Mouse (Mus musculus) limb, embryonic 10.5 days (tissue): ENCODE data around the gene Gadl1. TPM values are rescaled to one million over a fixed set of nuclear protein-coding genes. Genes with fewer than 3 reads are reported as not detected.

Source experiments
- DNase-seq: peaks from one replicate; pipeline ENCODE4 v3.0.0-alpha.2; 2017; ENCODE audit warnings: low spot score
- H3K27ac ChIP-seq: fragments of 300-500 bp; sonication (generic); 2 replicates; pipeline ENCODE4 v1.5.1; 2016; ENCODE audit warnings: mild to moderate bottlenecking
- H3K27me3 ChIP-seq: fragments of 300-500 bp; sonication (generic); 2 replicates; pipeline ENCODE4 v1.6.1; 2016; ENCODE audit warnings: low read depth, mild to moderate bottlenecking; ENCODE audit not compliant: poor library complexity, severe bottlenecking
- H3K36me3 ChIP-seq: fragments of 300-500 bp; sonication (generic); 2 replicates; pipeline ENCODE4 v1.6.1; 2016; ENCODE audit warnings: mild to moderate bottlenecking, moderate library complexity
- H3K4me1 ChIP-seq: fragments of 300-500 bp; sonication (generic); 2 replicates; pipeline ENCODE4 v1.6.1; 2016
- H3K4me3 ChIP-seq: fragments of 300-500 bp; sonication (generic); 2 replicates; pipeline ENCODE4 v1.5.1; 2016; ENCODE audit warnings: mild to moderate bottlenecking, moderate library complexity
- H3K9me3 ChIP-seq: fragments of 300-500 bp; sonication (generic); replicated peaks from 2 replicates; pipeline ENCODE4 v1.6.1; 2016; ENCODE audit warnings: mild to moderate bottlenecking
- WGBS: fragments of 180-500 bp; shearing (Covaris S2); methylation state at CpG from one replicate; pipeline ENCODE4 v1.1.7; 2016; 5-methylcytosine and 5-hydroxymethylcytosine counted together
- polyA plus RNA-seq: library from polyadenylated mRNA; unstranded; fragments of >200 nt; fragmentation: Nextera tagmentation; extraction: Ambion mirVana; gene quantifications from 2 replicates; pipeline ENCODE4 v1.2.1, GENCODE M21; 2016

The Gadl1 gene
- polyA plus RNA-seq, 1 experiment from 2014 or later, result 0.31 TPM

DNA sequence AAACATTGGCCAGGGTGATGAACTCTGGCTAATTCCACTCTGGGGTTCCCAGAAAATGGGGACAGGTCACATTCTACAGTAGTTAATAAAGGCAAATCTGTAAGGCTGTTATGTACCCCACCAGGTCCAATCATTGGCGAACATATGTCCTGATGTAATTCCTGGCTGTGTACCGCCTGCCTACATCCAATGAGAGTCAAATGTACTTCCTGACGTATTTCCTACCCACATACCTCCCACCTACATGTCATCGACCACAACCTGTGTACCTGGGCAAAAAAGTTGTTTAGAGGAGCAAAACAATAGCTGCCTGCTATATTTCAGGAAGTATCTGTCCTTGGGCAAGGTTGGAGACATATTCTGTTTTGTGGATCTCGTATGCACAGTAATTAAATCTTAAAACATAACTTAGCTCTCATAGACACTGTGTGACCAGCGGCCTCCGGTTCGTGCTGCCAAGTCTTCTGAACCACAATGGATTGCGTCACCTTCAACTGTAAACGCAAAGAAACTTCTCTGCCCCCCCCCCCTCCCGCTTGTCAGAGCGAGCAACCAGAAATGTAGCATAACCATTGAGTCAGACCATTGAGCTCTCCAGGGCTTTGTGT, 175.2 kb downstream of the Gadl1 start:
- no peak for DNase-seq
- H3K4me3 ChIP-seq, result no peak overlapping the region
- no peaks in the 10 kb centered on the region for H3K27me3 ChIP-seq
- peaks cover 4% of the 10 kb centered on the region for H3K36me3 ChIP-seq
- no peaks in the 10 kb centered on the region for H3K9me3 ChIP-seq
- no peaks in the 10 kb centered on the region for H3K4me1 ChIP-seq
- H3K27ac ChIP-seq, result no peak overlapping the region
- 92% methylated on average over 12 of the region's 12 CpGs for WGBS

DNA sequence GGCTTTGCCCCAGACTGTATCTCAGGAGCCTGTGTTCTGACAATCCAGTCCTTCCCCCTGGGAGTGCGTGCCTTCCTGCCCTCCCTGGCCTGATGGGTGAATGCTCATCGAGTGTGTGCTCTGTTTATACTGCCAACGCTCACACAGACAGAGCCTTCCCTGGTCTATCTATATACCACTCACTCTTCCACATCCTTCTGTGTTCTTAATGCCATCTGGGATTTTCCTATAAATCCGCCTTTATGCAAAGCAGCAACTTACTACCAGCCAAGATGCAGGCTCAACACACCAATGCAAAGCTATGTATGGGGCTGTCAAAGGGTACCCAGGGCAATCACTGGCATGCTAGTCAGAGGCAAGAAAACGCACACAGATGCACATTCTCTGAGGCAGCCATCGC, 176.7 kb downstream of the Gadl1 start:
- WGBS, result 87% methylated on average over 6 of the region's 6 CpGs
- Histone ChIP-seq H3K27ac (no peak overlapping the region), H3K4me3 (no peak overlapping the region), H3K9me3 (no peaks in the 10 kb centered on the region), H3K4me1 (no peaks in the 10 kb centered on the region), H3K36me3 (peaks cover 19% of the 10 kb centered on the region), H3K27me3 (no peaks in the 10 kb centered on the region)
- DNase-seq, result no peak

DNA sequence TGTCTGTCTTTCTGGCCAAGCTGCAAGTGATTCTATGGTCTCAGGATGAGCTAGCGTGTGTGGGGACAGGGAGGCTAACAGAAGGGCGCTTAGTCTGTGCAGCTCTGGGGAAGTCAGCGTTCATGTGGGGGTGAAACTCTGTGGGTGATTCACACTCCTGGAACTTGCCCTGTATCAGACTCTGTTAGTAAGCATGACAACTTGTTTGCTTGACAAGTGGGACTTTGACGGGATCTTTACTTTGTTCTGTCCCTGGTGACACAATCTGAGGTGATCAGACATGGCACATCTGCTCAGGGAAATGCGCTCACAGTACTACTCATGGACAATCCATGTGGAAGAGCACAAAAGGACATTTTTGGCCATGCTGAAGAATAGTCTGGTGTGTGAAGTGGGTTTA, 178.0 kb downstream of the Gadl1 start:
- peaks cover 6% of the 10 kb centered on the region for H3K4me1 ChIP-seq
- no peak overlapping the region for H3K27ac ChIP-seq
- no peaks in the 10 kb centered on the region for H3K9me3 ChIP-seq
- WGBS, result 96% methylated on average over 5 of the region's 5 CpGs
- no peak overlapping the region for H3K4me3 ChIP-seq
- DNase-seq, result no peak
- peaks cover 22% of the 10 kb centered on the region for H3K36me3 ChIP-seq
- no peaks in the 10 kb centered on the region for H3K27me3 ChIP-seq

DNA sequence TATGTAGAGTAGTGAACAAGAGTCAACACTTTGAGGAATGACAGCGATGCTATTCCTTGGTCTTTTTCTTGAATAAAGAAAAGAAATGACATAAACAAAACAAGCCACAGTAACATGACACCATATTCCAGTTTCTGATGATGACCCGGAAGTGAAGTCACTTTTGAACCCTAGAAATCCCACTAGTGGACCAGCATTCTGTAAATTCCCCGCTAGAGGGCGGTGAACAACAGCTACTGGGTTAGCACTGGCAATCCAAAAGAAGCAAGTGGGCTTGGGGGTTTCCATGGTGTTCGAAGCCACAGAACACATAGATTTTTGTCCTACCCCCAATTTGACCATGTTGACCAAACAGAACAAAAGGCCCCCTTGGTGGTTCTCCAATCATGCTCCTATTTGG, 178.6 kb downstream of the Gadl1 start:
- no peaks in the 10 kb centered on the region for H3K9me3 ChIP-seq
- no peak overlapping the region for H3K4me3 ChIP-seq
- no peak overlapping the region for H3K27ac ChIP-seq
- peak; percentile 79 for DNase-seq
- no peaks in the 10 kb centered on the region for H3K27me3 ChIP-seq
- H3K4me1 ChIP-seq, result peaks cover 12% of the 10 kb centered on the region
- 35% methylated on average over 5 of the region's 5 CpGs for WGBS
- peaks cover 28% of the 10 kb centered on the region for H3K36me3 ChIP-seq

DNA sequence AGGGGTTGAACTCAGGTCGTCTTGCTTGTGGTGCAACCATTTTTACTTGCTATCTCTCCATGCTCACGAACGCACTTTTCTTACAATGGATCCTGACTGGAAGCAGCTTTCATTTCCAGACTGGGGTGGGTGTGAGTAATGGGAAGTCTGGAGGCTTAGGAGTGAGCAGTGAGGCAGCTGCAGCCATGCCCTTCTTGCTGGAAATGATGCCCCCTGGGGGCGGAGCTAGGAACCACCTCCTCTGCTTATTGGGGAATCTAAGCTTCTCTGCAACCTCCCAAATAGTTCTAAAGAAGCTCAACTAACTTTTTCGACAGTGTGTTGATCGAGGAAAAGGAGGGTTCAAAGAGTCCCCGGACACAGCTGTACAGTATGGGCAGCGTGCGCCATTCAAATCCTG, 179.7 kb downstream of the Gadl1 start:
- H3K27ac ChIP-seq, result no peak overlapping the region
- peaks cover 29% of the 10 kb centered on the region for H3K36me3 ChIP-seq
- H3K27me3 ChIP-seq, result no peaks in the 10 kb centered on the region
- H3K9me3 ChIP-seq, result no peaks in the 10 kb centered on the region
- 92% methylated on average over 9 of the region's 9 CpGs for WGBS
- H3K4me1 ChIP-seq, result peaks cover 13% of the 10 kb centered on the region
- no peak overlapping the region for H3K4me3 ChIP-seq
- DNase-seq, result no peak

DNA sequence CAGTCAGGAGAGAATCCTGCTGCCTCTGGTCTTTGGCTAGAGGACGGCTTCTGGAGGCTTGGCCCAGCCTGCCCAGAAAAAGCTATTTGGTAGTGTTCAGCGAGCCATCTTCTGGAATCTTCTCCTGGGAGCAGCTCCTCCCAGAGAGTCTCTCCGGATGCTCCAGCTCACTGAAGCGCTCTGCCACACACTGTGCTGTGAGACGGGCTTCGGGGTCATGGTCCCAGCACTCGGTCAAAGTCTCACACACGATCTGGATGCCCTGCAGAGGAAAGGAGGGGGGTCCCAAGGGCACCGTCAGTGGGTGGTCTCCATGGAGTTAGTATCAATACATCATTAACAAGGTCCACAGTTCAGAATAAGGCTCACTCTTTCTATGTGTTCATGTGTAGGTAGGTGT, 181.0 kb downstream of the Gadl1 start:
- Histone ChIP-seq H3K27ac (no peak overlapping the region), H3K4me1 (peaks cover 13% of the 10 kb centered on the region), H3K9me3 (no peaks in the 10 kb centered on the region), H3K27me3 (no peaks in the 10 kb centered on the region), H3K4me3 (no peak overlapping the region), H3K36me3 (peaks cover 29% of the 10 kb centered on the region)
- no peak for DNase-seq
- WGBS, result 90% methylated on average over 9 of the region's 9 CpGs

DNA sequence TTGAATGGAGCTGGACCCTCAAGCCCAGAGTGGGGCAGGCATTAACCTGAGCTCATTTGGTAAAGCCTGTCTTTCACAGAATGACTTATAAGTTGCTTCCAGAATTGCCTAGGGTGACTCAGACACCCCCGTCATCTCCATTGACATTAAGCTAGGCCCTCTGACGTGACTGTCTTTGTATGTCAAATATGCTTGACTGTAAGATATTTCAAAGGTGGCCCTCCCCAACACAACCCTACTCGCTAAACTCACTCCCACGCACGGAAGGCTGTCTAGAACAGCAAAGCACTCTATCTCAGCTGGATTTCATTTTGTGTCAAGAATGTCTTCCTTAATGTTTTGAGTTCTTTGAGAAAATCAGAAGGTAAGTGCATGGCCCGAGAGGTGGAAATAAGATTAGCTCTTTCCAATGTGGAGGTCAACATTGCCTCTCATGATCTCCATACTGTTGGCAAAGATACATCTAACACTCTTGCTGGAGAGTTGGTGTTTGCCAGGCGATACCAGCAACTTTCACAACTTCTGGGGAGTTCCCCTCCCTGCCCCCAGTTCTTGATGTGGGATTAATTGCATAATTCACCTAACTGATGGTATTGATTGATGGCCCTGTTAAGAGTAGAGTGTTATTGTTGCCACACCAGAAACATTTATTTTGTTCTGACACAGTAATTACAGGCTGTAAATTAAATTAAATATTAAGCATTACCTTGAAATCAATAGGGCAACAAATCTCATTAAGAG, 182.0 kb downstream of the Gadl1 start:
- Histone ChIP-seq H3K36me3 (peaks cover 29% of the 10 kb centered on the region), H3K27me3 (no peaks in the 10 kb centered on the region), H3K4me1 (peaks cover 13% of the 10 kb centered on the region), H3K4me3 (no peak overlapping the region), H3K9me3 (no peaks in the 10 kb centered on the region), H3K27ac (no peak overlapping the region)
- 84% methylated on average over 7 of the region's 7 CpGs for WGBS
- no peak for DNase-seq

DNA sequence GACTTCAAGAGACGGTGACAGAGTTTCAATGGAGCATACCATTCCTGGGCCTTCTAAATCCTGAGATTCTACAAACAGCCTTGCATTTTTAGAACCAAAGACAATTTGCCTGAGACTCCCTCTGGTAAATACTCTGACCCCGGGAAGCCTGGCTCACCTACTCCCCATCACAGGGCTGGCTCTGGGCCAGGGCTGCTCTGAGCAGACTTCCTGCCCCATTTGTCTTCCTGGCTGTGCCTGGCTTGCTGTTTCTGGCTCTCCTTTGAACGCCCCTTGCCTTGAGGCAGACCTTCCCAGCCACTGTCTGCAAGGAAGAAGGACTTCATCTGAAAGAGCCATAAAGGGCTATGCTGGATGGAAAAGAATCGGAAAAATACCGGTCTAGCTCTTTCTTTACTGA, 182.7 kb downstream of the Gadl1 start:
- WGBS, result 56% methylated on average over 5 of the region's 5 CpGs
- H3K27ac ChIP-seq, result peak overlapping the region; percentile 43
- no peaks in the 10 kb centered on the region for H3K9me3 ChIP-seq
- DNase-seq, result peak; percentile 51
- peaks cover 29% of the 10 kb centered on the region for H3K36me3 ChIP-seq
- H3K4me3 ChIP-seq, result no peak overlapping the region
- no peaks in the 10 kb centered on the region for H3K27me3 ChIP-seq
- H3K4me1 ChIP-seq, result peaks cover 17% of the 10 kb centered on the region

DNA sequence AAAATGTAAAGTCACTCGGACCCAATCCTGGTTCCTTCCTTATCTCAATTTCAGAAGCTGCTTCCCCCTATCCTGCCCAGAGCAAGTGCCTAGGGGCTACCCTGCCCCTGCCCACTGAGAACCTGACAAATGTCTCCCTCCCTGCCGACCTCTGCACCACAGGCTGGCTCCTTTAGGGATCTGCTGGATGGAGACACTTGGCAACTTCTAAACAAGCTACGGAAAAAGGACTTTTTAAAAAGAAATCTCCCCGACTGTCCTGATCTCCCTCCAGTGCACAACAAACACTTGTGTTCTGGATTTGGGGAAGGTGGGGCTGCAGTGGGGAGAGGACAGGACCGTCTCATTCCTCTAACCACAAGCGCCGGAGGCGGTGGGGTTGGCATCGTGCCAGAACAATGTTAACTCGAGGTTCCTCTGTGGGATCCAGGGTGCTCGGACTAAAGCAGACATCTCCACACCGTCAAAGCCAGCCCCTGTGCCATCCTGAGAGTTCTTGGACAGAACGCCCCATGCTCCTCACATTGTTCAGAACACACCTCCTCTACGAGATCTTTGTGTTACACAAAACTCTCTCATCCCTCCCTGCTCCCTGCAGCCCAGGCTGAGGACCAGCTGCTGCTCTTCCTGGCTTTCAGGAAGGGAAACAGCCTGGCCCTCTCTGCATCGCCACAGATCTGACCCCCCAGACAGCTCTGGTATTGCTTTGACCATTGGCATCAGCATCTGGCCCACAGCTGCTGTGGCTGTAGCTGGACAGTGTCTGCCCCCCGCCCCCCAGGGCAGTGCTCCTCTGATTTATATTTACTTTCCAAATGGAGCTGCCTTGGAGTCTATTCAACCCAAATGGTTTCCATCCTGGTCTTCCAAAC, 189.7 kb downstream of the Gadl1 start:
- DNase-seq, result peak; percentile 48
- Histone ChIP-seq H3K9me3 (no peaks in the 10 kb centered on the region), H3K27me3 (no peaks in the 10 kb centered on the region), H3K4me1 (peaks cover 25% of the 10 kb centered on the region), H3K4me3 (no peak overlapping the region), H3K27ac (peak overlapping the region; percentile 68), H3K36me3 (peaks cover 21% of the 10 kb centered on the region)
- WGBS, result 73% methylated on average over 16 of the region's 16 CpGs

DNA sequence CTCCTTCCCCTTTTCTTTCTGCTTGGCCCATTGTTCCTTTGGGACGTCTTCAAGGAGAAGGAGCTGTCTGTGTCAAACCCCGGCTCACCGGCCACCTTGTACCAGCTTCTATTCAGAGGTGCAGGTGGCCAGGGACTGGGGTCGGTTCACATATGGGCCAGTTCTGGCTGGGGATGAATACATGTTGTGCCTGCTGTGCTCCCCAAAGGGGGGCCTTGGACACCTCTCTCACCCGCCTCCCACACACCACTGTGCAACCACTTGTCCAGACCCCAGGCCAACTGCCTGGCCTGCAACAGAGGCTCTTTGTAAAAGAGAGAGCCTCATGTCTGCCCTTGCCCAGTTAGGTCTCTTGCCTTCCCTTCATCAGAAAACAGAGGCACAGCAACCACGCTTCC, 190.3 kb downstream of the Gadl1 start:
- Histone ChIP-seq H3K4me1 (peaks cover 25% of the 10 kb centered on the region), H3K27ac (peak overlapping the region; percentile 68), H3K27me3 (no peaks in the 10 kb centered on the region), H3K9me3 (no peaks in the 10 kb centered on the region), H3K36me3 (peaks cover 24% of the 10 kb centered on the region), H3K4me3 (no peak overlapping the region)
- 72% methylated on average over 6 of the region's 6 CpGs for WGBS
- DNase-seq, result no peak

DNA sequence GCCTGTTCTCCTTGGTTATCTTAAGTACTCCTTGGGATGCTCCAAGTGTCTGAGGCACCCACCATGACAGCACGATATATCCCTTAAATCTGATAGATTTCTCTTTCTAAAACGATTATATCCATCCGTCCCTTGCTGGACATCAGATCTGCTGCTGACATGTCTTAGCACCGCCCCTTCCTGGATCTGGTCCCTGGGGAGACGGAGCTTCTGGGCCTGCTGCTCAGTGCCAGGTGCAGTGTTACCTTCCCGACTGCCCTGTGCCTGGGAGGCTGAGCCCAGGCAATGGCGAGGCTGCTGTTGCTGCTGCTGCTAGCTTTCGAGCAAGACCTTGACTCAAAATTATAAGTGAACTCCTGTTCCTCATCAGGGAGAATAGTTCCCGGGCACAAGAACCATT, 190.8 kb downstream of the Gadl1 start:
- peaks cover 25% of the 10 kb centered on the region for H3K4me1 ChIP-seq
- H3K27ac ChIP-seq, result peak overlapping the region; percentile 68; the same call in 1 of the 2 replicates
- H3K9me3 ChIP-seq, result no peaks in the 10 kb centered on the region
- no peak overlapping the region for H3K4me3 ChIP-seq
- H3K27me3 ChIP-seq, result no peaks in the 10 kb centered on the region
- 87% methylated on average over 9 of the region's 9 CpGs for WGBS
- no peak for DNase-seq
- H3K36me3 ChIP-seq, result peaks cover 28% of the 10 kb centered on the region

DNA sequence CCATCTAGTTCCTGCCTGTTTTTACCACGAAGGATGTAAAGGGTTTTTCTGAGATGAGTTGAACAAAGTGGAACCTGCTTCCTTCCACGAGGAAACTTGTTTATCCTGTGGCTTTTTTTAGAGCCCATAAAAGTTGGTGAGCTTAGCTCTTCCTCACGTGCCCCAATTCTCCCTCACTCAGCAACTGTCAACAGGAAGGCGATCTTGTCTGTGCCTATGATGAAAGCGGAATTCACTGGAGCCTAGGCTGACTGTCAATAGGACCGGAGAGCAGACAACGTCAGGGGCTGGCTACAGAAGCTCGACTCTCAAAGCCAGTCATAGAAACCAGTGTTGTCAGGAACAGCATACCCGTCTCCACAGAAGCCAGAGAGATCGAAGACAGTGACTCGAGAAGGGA, 192.6 kb downstream of the Gadl1 start:
- DNase-seq, result no peak
- 71% methylated on average over 11 of the region's 11 CpGs for WGBS
- peaks cover 41% of the 10 kb centered on the region for H3K36me3 ChIP-seq

DNA sequence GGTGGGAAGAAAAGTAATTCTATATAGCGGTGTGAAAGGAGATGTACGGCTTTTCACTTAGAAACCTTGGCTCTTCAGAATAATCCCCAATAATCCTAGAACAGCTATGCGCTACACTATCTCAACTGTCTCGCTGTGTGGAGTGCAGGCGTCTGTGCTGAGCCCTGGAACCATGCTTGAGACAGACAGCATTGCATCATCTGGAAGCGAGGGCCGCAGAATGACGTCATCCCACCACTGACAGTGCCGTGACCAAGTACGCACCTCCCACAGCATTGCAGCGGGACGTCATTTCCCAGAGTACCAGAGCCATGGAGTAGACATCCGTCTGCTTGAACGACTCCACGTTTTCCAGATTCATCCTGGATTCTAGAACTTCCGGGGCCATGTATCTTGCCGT, 195.5 kb downstream of the Gadl1 start:
- 94% methylated on average over 17 of the region's 17 CpGs for WGBS
- peaks cover 69% of the 10 kb centered on the region for H3K36me3 ChIP-seq

More for the DNA sequence above, 192.6 kb downstream of the Gadl1 start:
- Histone ChIP-seq H3K4me3 (no peak overlapping the region), H3K27me3 (no peaks in the 10 kb centered on the region), H3K4me1 (peaks cover 22% of the 10 kb centered on the region), H3K27ac (no peak overlapping the region), H3K9me3 (no peaks in the 10 kb centered on the region)

More for the DNA sequence above, 195.5 kb downstream of the Gadl1 start:
- H3K4me3 ChIP-seq, result no peak overlapping the region
- H3K27me3 ChIP-seq, result no peaks in the 10 kb centered on the region
- H3K4me1 ChIP-seq, result peaks cover 5% of the 10 kb centered on the region
- no peak overlapping the region for H3K27ac ChIP-seq
- H3K9me3 ChIP-seq, result no peaks in the 10 kb centered on the region
- DNase-seq, result no peak
